Mouse (Mus musculus): ENCODE results near the gene E130311K13Rik.

E130311K13Rik gene

GRCm38 (mm10) chr3:63895786-63896185 lies 33.5 kb downstream of the E130311K13Rik start:
- DNase-seq (ENCODE audit: low read depth), result no peak

DNA sequence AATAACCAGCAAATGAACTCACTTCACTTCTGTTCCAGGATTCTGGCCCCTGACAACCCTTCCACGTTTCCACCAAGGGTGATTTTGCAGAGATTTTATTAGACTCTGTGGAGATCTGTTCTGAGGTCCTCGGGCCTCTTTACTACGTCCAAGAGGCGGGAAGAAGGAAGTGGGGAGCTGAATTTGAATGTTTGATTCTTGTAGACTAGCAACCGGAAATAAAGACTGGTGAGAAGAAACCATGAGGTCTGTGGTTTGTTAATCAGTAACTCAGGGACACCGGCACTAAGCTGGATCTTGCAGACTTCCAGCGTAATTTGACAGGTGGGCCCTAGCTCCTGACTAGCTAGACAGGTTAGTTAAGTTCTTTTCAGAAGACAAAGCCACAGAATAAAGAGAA lies 35.6 kb downstream of the E130311K13Rik start:
- no peak for DNase-seq (ENCODE audit: low read depth)

DNA sequence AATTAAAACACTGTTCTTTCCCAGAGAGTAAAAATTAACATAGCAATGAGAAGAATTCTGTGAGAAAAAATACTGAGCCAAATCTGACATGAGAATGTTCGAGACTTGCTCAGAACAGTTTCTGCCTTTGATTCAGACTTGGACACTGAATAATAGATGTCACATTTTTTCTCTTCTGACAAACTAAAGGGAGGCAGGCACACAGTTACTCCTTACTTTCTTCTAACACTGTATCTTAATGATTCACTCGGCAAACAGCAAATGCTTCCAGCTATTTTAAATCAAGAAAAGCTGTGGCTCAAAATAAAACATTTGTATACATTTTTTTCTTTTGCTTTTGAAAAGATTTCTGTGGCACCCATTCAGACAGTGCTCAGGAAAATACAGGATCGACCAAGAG lies 37.1 kb downstream of the E130311K13Rik start:
- no peak for DNase-seq (ENCODE audit: low read depth)

DNA sequence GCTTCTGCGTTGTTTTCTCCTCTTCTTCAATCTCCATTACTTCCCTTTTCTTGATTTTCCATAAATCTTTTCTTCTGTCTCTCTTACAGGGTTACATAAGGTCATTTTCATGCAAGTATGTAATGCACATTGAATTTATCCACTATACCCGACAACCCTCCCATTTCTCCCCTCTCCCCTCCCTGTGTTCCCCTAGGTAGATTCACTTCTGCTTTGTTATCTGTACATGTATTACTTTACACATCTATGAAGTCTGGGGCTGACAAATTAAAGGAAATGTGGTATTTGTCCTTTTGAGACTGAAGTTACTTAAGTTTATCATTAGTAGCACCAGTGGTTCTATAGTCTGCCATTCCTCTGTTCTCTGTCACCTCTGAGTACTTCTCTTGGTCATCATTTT lies 48.2 kb downstream of the E130311K13Rik start:
- DNase-seq (ENCODE audit: low read depth), result no peak

- DNase-seq (ENCODE audit: low read depth), result no peak
These were observed 50.1 kb downstream of the E130311K13Rik start for GRCm38 (mm10) chr3:63878995-63879666.

DNA sequence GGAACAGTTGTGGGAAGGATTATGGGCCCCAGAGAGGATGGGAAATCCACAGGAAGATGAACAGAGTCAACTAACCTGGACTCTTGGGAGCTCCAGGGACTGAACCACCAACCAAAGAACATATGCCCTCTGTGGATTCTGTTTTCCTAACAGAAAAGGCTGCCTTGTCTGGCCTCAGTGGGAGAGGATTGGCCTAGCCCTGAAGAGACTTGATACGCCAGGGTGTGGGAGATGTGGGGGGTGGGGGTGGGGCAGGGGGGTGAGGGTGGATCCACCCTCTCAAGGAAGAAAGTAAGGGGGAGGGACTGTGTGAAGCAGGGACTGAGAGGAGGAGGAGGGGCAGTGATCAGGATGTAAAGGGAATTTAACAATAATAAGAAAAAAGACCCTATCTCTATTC lies 56.5 kb downstream of the E130311K13Rik start:
- DNase-seq (ENCODE audit: low read depth), result no peak

- DNase-seq (ENCODE audit: low read depth), result no peak
These were observed 58.0 kb downstream of the E130311K13Rik start for GRCm38 (mm10) chr3:63871249-63871648.

DNA sequence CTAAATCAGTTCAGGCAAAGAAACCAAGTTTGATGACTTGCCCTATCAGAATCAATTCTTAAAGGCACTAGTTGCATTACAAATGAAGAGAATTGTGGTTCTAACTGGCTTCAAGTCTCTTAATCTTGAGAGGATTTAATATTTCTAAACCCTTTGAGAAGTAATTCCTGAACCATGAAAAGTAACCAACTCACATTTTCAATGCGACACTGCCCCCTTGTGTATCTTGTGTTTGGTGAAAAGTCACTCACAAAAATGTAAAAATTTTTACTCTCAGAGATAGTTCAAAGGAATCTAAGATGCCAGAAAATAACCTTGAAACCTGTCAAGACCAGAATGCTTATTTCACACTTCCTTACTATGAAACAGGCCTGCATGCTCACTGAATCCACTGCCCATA lies 61.0 kb downstream of the E130311K13Rik start:
- peak; percentile 2 for DNase-seq (ENCODE audit: low read depth)

- no peak for DNase-seq (ENCODE audit: low read depth)
These were observed 64.2 kb downstream of the E130311K13Rik start for GRCm38 (mm10) chr3:63865069-63865468.

Measured in c-Kit-positive CD71-positive TER-119-negative erythroid progenitor cells, embryonic 14.5 days (primary cell).